Mouse (Mus musculus): ENCODE measurements at regions not wholly inside any gene's neighbourhood (a gene's known extent, or its start where the extent isn't known, plus 50 kb on each side); places are given as distances from the start of the nearest gene placed in this dataset.

GRCm38 (mm10) chr19:37492572-37492971 lies 57.6 kb upstream of the Exoc6 start:
- CTCF ChIA-PET: interaction anchor here (0.5 to 1.3 kb wide), 6 partner anchors 8 to 45 kb away, joined by 3 to 8 read pairs (median 4); no protein-coding TSS in a partner anchor

- CTCF ChIA-PET: no interaction called here
Observed at GRCm38 (mm10) chr19:37493378-37493777, 56.8 kb upstream of the Exoc6 start.

- CTCF ChIA-PET: interaction anchor here (0.5 to 1.4 kb wide), 3 partner anchors 11 to 59 kb away, joined by 4 to 11 read pairs (median 5); partner anchors contain the start of gene Hhex
Observed at GRCm38 (mm10) chr19:37493921-37494485, 56.2 kb upstream of the Exoc6 start.

GRCm38 (mm10) chr19:37494806-37495205 lies 55.4 kb upstream of the Exoc6 start:
- CTCF ChIA-PET: interaction anchor here (0.5 to 1.4 kb wide), 5 partner anchors 12 to 64 kb away, joined by 3 to 11 read pairs (median 4); partner anchors contain the start of gene Hhex

- CTCF ChIA-PET: interaction anchor here (0.5 to 1.4 kb wide), 8 partner anchors 12 to 68 kb away, joined by 3 to 13 read pairs (median 4); no protein-coding TSS in a partner anchor
Observed at GRCm38 (mm10) chr19:37495319-37496270, 54.6 kb upstream of the Exoc6 start.

- CTCF ChIA-PET: interaction anchor here (0.6 to 1.0 kb wide), 6 partner anchors 19 to 116 kb away, joined by 3 to 11 read pairs (median 4); no protein-coding TSS in a partner anchor
Observed at GRCm38 (mm10) chr19:37496759-37497158, 53.5 kb upstream of the Exoc6 start.

- CTCF ChIA-PET: interaction anchor here (0.6 to 1.0 kb wide), 2 partner anchors 23 to 117 kb away, joined by 3 to 11 read pairs; no protein-coding TSS in a partner anchor
Observed at GRCm38 (mm10) chr19:37497161-37497560, 53.1 kb upstream of the Exoc6 start.

GRCm38 (mm10) chr19:37498438-37498837 lies 51.8 kb upstream of the Exoc6 start:
- CTCF ChIA-PET: interaction anchor here (0.6 kb wide), 1 partner anchor 27 kb away, joined by 3 read pairs; no protein-coding TSS in a partner anchor

Data from spleen, embryonic (tissue).